Mouse (Mus musculus) spleen, adult 2 months (tissue): ENCODE measurements at regions not wholly inside any gene's neighbourhood (a gene's known extent, or its start where the extent isn't known, plus 50 kb on each side); places are given as distances from the start of the nearest gene placed in this dataset.

ENCODE experiments used
- DNase-seq, 2 experiments: peaks; one replicate each; pipeline versions ENCODE4 v3.0.0 to v3.0.0-alpha.2; 2012 to 2021; ENCODE audit warnings: low spot score in 2 of 2, low read depth in 1 of 2
- H3K27ac ChIP-seq: fragments of 200-500 bp; 2 replicates; pipeline ENCODE4 v1.5.1; 2012; ENCODE audit warnings: low read length, inconsistent platforms; ENCODE audit not compliant: insufficient read depth
- H3K27me3 ChIP-seq: fragments of 200-500 bp; 2 replicates; pipeline ENCODE4 v1.6.1; 2012; ENCODE audit warnings: mild to moderate bottlenecking, moderate library complexity, low read length, inconsistent platforms; ENCODE audit not compliant: control insufficient read depth, insufficient read depth
- H3K36me3 ChIP-seq: fragments of 200-500 bp; 2 replicates; pipeline ENCODE4 v1.6.1; 2012; ENCODE audit warnings: mild to moderate bottlenecking, low read length, inconsistent platforms; ENCODE audit not compliant: control insufficient read depth, insufficient read depth
- H3K4me1 ChIP-seq: fragments of 200-500 bp; 2 replicates; pipeline ENCODE4 v1.6.1; 2011; ENCODE audit warnings: inconsistent platforms; ENCODE audit not compliant: control insufficient read depth, insufficient read depth, insufficient read length
- H3K4me3 ChIP-seq: fragments of 200-500 bp; 2 replicates; pipeline ENCODE4 v1.5.1; 2011; ENCODE audit warnings: mild to moderate bottlenecking, inconsistent platforms; ENCODE audit not compliant: insufficient read depth, insufficient read length; ENCODE audit errors: extremely low read depth
- CTCF ChIP-seq: fragments of 200-500 bp; IDR thresholded peaks from 2 replicates; pipeline ENCODE4 v1.5.1; 2011; ENCODE audit warnings: mild to moderate bottlenecking, inconsistent platforms; ENCODE audit not compliant: insufficient read depth, insufficient read length, insufficient replicate concordance; ENCODE audit errors: extremely low read depth
- POLR2A ChIP-seq: fragments of 200-500 bp; IDR thresholded peaks from 2 replicates; pipeline ENCODE4 v1.6.1; 2011; ENCODE audit warnings: low read depth, low read length, inconsistent platforms
- WGBS: fragments of 180-500 bp; shearing (Covaris S2); methylation state at CpG from one replicate; pipeline ENCODE4 v1.1.7; 2018; 5-methylcytosine and 5-hydroxymethylcytosine counted together

- TF ChIP-seq CTCF (no peak), POLR2A (no peak)
- Histone ChIP-seq H3K4me1 (no peaks in the 10 kb centered on the region), H3K36me3 (no peaks in the 10 kb centered on the region), H3K27me3 (no peaks in the 10 kb centered on the region), H3K4me3 (no peak overlapping the region), H3K27ac (no peak overlapping the region)
- 59% methylated on average over 9 of the region's 9 CpGs for WGBS
- DNase-seq = no peak
Observed at GRCm38 (mm10) chr4:131132781-131133180, 188.6 kb downstream of the Matn1 start.

DNA sequence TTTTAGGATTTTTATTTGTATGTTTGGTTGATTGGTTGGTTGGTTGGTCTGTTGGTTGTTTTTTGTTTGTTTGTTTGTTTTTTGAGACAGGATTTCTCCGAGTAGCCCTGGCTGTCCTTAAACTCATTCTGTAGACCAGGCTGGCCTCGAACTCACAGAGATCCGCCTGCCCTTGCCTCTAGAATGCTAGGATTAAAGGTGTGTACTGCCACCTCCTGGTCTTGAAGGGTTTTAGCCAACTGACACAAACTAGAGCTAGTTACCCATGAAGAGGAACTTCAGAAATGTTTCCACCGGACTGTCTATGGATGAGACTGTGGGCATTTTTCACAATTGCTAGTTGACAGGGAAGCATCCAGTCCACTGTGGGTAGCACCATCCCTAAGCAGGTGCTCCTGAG, 191.7 kb downstream of the Matn1 start:
- TF ChIP-seq CTCF = no peak
- no peak for TF ChIP-seq POLR2A
- Histone ChIP-seq H3K4me1 (no peaks in the 10 kb centered on the region), H3K4me3 (no peak overlapping the region), H3K27me3 (no peaks in the 10 kb centered on the region), H3K36me3 (no peaks in the 10 kb centered on the region), H3K27ac (no peak overlapping the region)
- no peak for DNase-seq
- 79% methylated on average over 4 of the region's 4 CpGs for WGBS

- 84% methylated on average over 13 of the region's 13 CpGs for WGBS
- DNase-seq = no peak
Observed at GRCm38 (mm10) chr4:131138891-131139290, 194.7 kb downstream of the Matn1 start.

GRCm38 (mm10) chr4:131141890-131142465, 197.8 kb downstream of the Matn1 start:
- no peak for TF ChIP-seq CTCF
- TF ChIP-seq POLR2A = no peak
- Histone ChIP-seq H3K27me3 (no peaks in the 10 kb centered on the region), H3K4me3 (no peak overlapping the region), H3K27ac (no peak overlapping the region), H3K36me3 (no peaks in the 10 kb centered on the region), H3K4me1 (no peaks in the 10 kb centered on the region)
- WGBS = 90% methylated on average over 17 of the region's 17 CpGs
- DNase-seq = no peak

More at GRCm38 (mm10) chr4:131138891-131139290, 194.7 kb downstream of the Matn1 start:
- no peaks in the 10 kb centered on the region for H3K36me3 ChIP-seq
- no peak for TF ChIP-seq POLR2A
- TF ChIP-seq CTCF = no peak
- no peaks in the 10 kb centered on the region for H3K4me1 ChIP-seq
- H3K27ac ChIP-seq = no peak overlapping the region
- H3K4me3 ChIP-seq = no peak overlapping the region
- no peaks in the 10 kb centered on the region for H3K27me3 ChIP-seq

- H3K27ac ChIP-seq = no peak overlapping the region
- TF ChIP-seq CTCF (peak; percentile 35; the same call in 1 of the 2 replicates), POLR2A (no peak)
- H3K27me3 ChIP-seq = no peaks in the 10 kb centered on the region
- H3K36me3 ChIP-seq = no peaks in the 10 kb centered on the region
- no peak overlapping the region for H3K4me3 ChIP-seq
- H3K4me1 ChIP-seq = no peaks in the 10 kb centered on the region
- 65% methylated on average over 1 of the region's 1 CpGs for WGBS
- DNase-seq = no peak
Observed at GRCm38 (mm10) chr4:131145507-131145906, 201.3 kb downstream of the Matn1 start.

- no peak for DNase-seq
- no peaks in the 10 kb centered on the region for H3K36me3 ChIP-seq
- H3K4me3 ChIP-seq = no peak overlapping the region
- 77% methylated on average over 16 of the region's 16 CpGs for whole genome bisulfite sequencing
- no peak for TF ChIP-seq CTCF
- no peak for TF ChIP-seq POLR2A
- H3K27ac ChIP-seq = no peak overlapping the region
- H3K4me1 ChIP-seq = no peaks in the 10 kb centered on the region
- H3K27me3 ChIP-seq = no peaks in the 10 kb centered on the region
Observed at GRCm38 (mm10) chr4:131148042-131148747, 204.0 kb downstream of the Matn1 start.

GRCm38 (mm10) chr4:131149466-131149865, 205.3 kb downstream of the Matn1 start:
- 77% methylated on average over 5 of the region's 5 CpGs for WGBS
- no peaks in the 10 kb centered on the region for H3K36me3 ChIP-seq
- H3K27ac ChIP-seq = no peak overlapping the region
- no peaks in the 10 kb centered on the region for H3K27me3 ChIP-seq
- TF ChIP-seq POLR2A (no peak), CTCF (no peak)
- no peak overlapping the region for H3K4me3 ChIP-seq
- no peak for DNase-seq
- no peaks in the 10 kb centered on the region for H3K4me1 ChIP-seq
